Comparison of ENCODE assay signal across 8 mouse cellular contexts in genomic region chr13:74096715-74097363, GRCm38 (mm10). TPM values are rescaled to one million over a fixed set of nuclear protein-coding genes. Genes with fewer than 3 reads are reported as not detected.
DNase-seq lines count a peak whose midpoint lies in the region; ATAC-seq and TF ChIP-seq lines count a peak whose summit lies in the region.

No protein-coding gene starts in this region.

- TF ChIP-seq CTCF in G1E (IDR thresholded peaks at IDR 0.05; ENCODE audit: low read depth, low read length): peak; percentile 53; the same call in 1 of the 2 replicates
- TF ChIP-seq CTCF in embryonic fibroblast, embryonic 13.5 days (IDR thresholded peaks at IDR 0.05; ENCODE audit: borderline replicate concordance, insufficient read depth, low read length): peak; percentile 69; the same call in 1 of the 2 replicates

- peak; percentile 6 for DNase-seq in G1E (ENCODE audit: low spot score)
- peak; percentile 78 for DNase-seq in adrenal gland, postnatal 25 days
- DNase-seq in hindbrain, embryonic 10.5 days (ENCODE audit: low spot score): peak; percentile 48
- DNase-seq in layer of hippocampus, adult 9-11 months: peak; percentile 37
- DNase-seq in lung, postnatal 10 days: peak; percentile 77
- peak; percentile 51 for DNase-seq in retina, postnatal 7 days (ENCODE audit: low read depth, low spot score)

- peaks cover 16% of the 10 kb centered on the region for H3K27me3 ChIP-seq in G1E (ENCODE audit: insufficient read depth, low read length)
- H3K27me3 ChIP-seq in hindbrain, embryonic 10.5 days (ENCODE audit: insufficient read depth, poor library complexity, severe bottlenecking): no peaks in the 10 kb centered on the region

- 42% methylated on average over 2 of the region's 2 CpGs for WGBS in hindbrain, embryonic 10.5 days

- H3K9me3 ChIP-seq in G1E (replicated peaks): no peaks in the 10 kb centered on the region
- H3K9me3 ChIP-seq in hindbrain, embryonic 10.5 days: no peaks in the 10 kb centered on the region

- TF ChIP-seq POLR2A in embryonic fibroblast, embryonic 13.5 days (IDR thresholded peaks at IDR 0.05; ENCODE audit: low read depth, low read length): no peak

- no peak overlapping the region for H3K4me3 ChIP-seq in G1E (ENCODE audit: low read depth, low read length)
- H3K4me3 ChIP-seq in embryonic fibroblast, embryonic 13.5 days (ENCODE audit: insufficient read depth, low read length): no peak overlapping the region
- H3K4me3 ChIP-seq in hindbrain, embryonic 10.5 days: no peak overlapping the region

- H3K4me1 ChIP-seq in G1E (ENCODE audit: insufficient read depth, low read depth, low read length): no peaks in the 10 kb centered on the region
- H3K4me1 ChIP-seq in embryonic fibroblast, embryonic 13.5 days (ENCODE audit: control insufficient read depth, insufficient read depth, low read length): no peaks in the 10 kb centered on the region
- no peaks in the 10 kb centered on the region for H3K4me1 ChIP-seq in hindbrain, embryonic 10.5 days (replicated peaks)

- H3K27ac ChIP-seq in embryonic fibroblast, embryonic 13.5 days (ENCODE audit: insufficient read depth, low read length): no peak overlapping the region
- H3K27ac ChIP-seq in hindbrain, embryonic 10.5 days: no peak overlapping the region

- H3K36me3 ChIP-seq in G1E (replicated peaks): no peaks in the 10 kb centered on the region
- no peaks in the 10 kb centered on the region for H3K36me3 ChIP-seq in hindbrain, embryonic 10.5 days

- ATAC-seq in G1E (ENCODE audit: extremely low read depth, insufficient number of reproducible peaks, low FRiP score, poor library complexity, severe bottlenecking): no peak
- ATAC-seq in monocyte, adult 5-6 weeks (replicated peaks; ENCODE audit: insufficient number of reproducible peaks, low FRiP score, low TSS enrichment, poor library complexity, severe bottlenecking): no peak

RNA-seq across cellular contexts. Expression of gene Slc9a3, which starts 24.4 kb away (rescaled TPM):
- not detected in 2 replicates for total RNA-seq in G1E (2014; fragmentation: Nextera tagmentation)
- 0.06 and 0.11 TPM in 2 replicates for total RNA-seq in G1E (2017)
- not detected in 2 replicates for polyA plus RNA-seq in G1E (2012)
- total RNA-seq in adrenal gland, postnatal 25 days (2021): 0.09 TPM in 1 of 2 replicates, not detected in the other
- polyA plus RNA-seq in embryonic fibroblast, embryonic 13.5 days (2011; ENCODE audit: insufficient read length, low read depth, missing spikeins): not detected in 2 replicates
- not detected in 2 replicates for polyA plus RNA-seq in hindbrain, embryonic 10.5 days (2016; fragmentation: Nextera tagmentation; extraction: Ambion mirVana)
- not detected in 3 replicates for total RNA-seq in monocyte, adult 5-6 weeks (2017)

RNA-seq across cellular contexts. Expression of gene Cep72, which starts 34.7 kb away (rescaled TPM):
- total RNA-seq in G1E (2014; fragmentation: Nextera tagmentation) (14.4 and 16.3 TPM in 2 replicates), G1E (2017) (10.6 and 11.2 TPM in 2 replicates)
- 1.1 and 3.4 TPM in 2 replicates for polyA plus RNA-seq in G1E (2012)
- 3.6 and 6.8 TPM in 2 replicates for total RNA-seq in adrenal gland, postnatal 25 days (2021)
- 5.8 and 8.1 TPM in 2 replicates for polyA plus RNA-seq in embryonic fibroblast, embryonic 13.5 days (2011; ENCODE audit: insufficient read length, low read depth, missing spikeins)
- 17.0 and 22.8 TPM in 2 replicates for polyA plus RNA-seq in hindbrain, embryonic 10.5 days (2016; fragmentation: Nextera tagmentation; extraction: Ambion mirVana)
- 1.5 to 3.5 TPM (median 2.3 TPM) in 3 replicates for total RNA-seq in monocyte, adult 5-6 weeks (2017)

Comparison
In these comparisons a context has a peak if more than half of its experiments do, and no peak if none do; other contexts are left out.
1. DNase-seq: peak in every context shown above with its lines; median percentile 78 in adrenal gland, postnatal 25 days; 77 in lung, postnatal 10 days; 51 in retina, postnatal 7 days; 48 in hindbrain, embryonic 10.5 days; 37 in layer of hippocampus, adult 9-11 months; 6 in G1E.